Mouse (Mus musculus): ENCODE results near the gene Chrm4. TPM values are rescaled to one million over a fixed set of nuclear protein-coding genes. Genes with fewer than 3 reads are reported as not detected.
A peak's percentile ranks its signal among the peaks of the same experiment; 100 is the strongest.

The Chrm4 gene
- polyA plus RNA-seq, 1 experiment from 2014 or later = 0.34 TPM

GRCm38 (mm10) chr2:91963443-91963932 is 36.4 kb downstream of the Chrm4 start:
- under 1% methylated on average over 53 of the region's 57 CpGs for WGBS

GRCm38 (mm10) chr2:91964610-91965204 is 37.7 kb downstream of the Chrm4 start:
- Histone ChIP-seq H3K4me1 (ENCODE audit: control insufficient read depth, insufficient read depth, low read length) (peaks cover 7% of the 10 kb centered on the region), H3K4me3 (ENCODE audit: low read depth, low read length) (no peak overlapping the region), H3K36me3 (replicated peaks; ENCODE audit: control insufficient read depth, insufficient read depth, low read depth, low read length) (no peaks in the 10 kb centered on the region), H3K9me3 (replicated peaks; ENCODE audit: control insufficient read depth, low read length) (no peaks in the 10 kb centered on the region), H3K4me2 (ENCODE audit: low read depth, low read length) (no peak overlapping the region), H3K27ac (replicated peaks; ENCODE audit: low read depth, low read length) (no peak overlapping the region), H3K27me3 (ENCODE audit: control insufficient read depth, insufficient read depth, low read length) (no peaks in the 10 kb centered on the region), H3K9ac (replicated peaks; ENCODE audit: low read length) (no peak overlapping the region)
- ATAC-seq (replicated peaks; ENCODE audit: insufficient number of reproducible peaks, low FRiP score, low TSS enrichment, low read depth) (no peak), DNase-seq (ENCODE audit: low spot score) (no peak)
- WGBS = 72% methylated on average over 3 of the region's 3 CpGs

More at GRCm38 (mm10) chr2:91963443-91963932, 36.4 kb downstream of the Chrm4 start:
- H3K4me1 ChIP-seq (ENCODE audit: control insufficient read depth, insufficient read depth, low read length) = peaks cover 7% of the 10 kb centered on the region
- no peaks in the 10 kb centered on the region for H3K36me3 ChIP-seq (replicated peaks; ENCODE audit: control insufficient read depth, insufficient read depth, low read depth, low read length)
- peak overlapping the region; percentile 84 for H3K9ac ChIP-seq (replicated peaks; ENCODE audit: low read length)
- peak; percentile 91 for ATAC-seq (replicated peaks; ENCODE audit: insufficient number of reproducible peaks, low FRiP score, low TSS enrichment, low read depth)
- H3K9me3 ChIP-seq (replicated peaks; ENCODE audit: control insufficient read depth, low read length) = no peaks in the 10 kb centered on the region
- DNase-seq (ENCODE audit: low spot score) = peak; percentile 92
- peak overlapping the region; percentile 76 for H3K27ac ChIP-seq (replicated peaks; ENCODE audit: low read depth, low read length)
- no peaks in the 10 kb centered on the region for H3K27me3 ChIP-seq (ENCODE audit: control insufficient read depth, insufficient read depth, low read length)
- H3K4me2 ChIP-seq (ENCODE audit: low read depth, low read length) = peak overlapping the region; percentile 89
- H3K4me3 ChIP-seq (ENCODE audit: low read depth, low read length) = peak overlapping the region; percentile 90

- no peak for DNase-seq (ENCODE audit: low spot score)
- Histone ChIP-seq H3K36me3 (replicated peaks; ENCODE audit: control insufficient read depth, insufficient read depth, low read depth, low read length) (no peaks in the 10 kb centered on the region), H3K9ac (replicated peaks; ENCODE audit: low read length) (peak overlapping the region; percentile 43), H3K9me3 (replicated peaks; ENCODE audit: control insufficient read depth, low read length) (no peaks in the 10 kb centered on the region), H3K27me3 (ENCODE audit: control insufficient read depth, insufficient read depth, low read length) (no peaks in the 10 kb centered on the region), H3K27ac (replicated peaks; ENCODE audit: low read depth, low read length) (peak overlapping the region; percentile 31; the same call in 1 of the 2 replicates), H3K4me3 (ENCODE audit: low read depth, low read length) (peak overlapping the region; percentile 15; the same call in 1 of the 2 replicates), H3K4me1 (ENCODE audit: control insufficient read depth, insufficient read depth, low read length) (peaks cover 7% of the 10 kb centered on the region), H3K4me2 (ENCODE audit: low read depth, low read length) (peak overlapping the region; percentile 29)
- ATAC-seq (replicated peaks; ENCODE audit: insufficient number of reproducible peaks, low FRiP score, low TSS enrichment, low read depth) = no peak
- 12% methylated on average over 20 of the region's 20 CpGs for WGBS
These were observed 38.4 kb downstream of the Chrm4 start for GRCm38 (mm10) chr2:91965417-91965816.

- ATAC-seq (replicated peaks; ENCODE audit: insufficient number of reproducible peaks, low FRiP score, low TSS enrichment, low read depth) (no peak), DNase-seq (ENCODE audit: low spot score) (no peak)
- Histone ChIP-seq H3K27ac (replicated peaks; ENCODE audit: low read depth, low read length) (no peak overlapping the region), H3K4me2 (ENCODE audit: low read depth, low read length) (no peak overlapping the region), H3K9me3 (replicated peaks; ENCODE audit: control insufficient read depth, low read length) (no peaks in the 10 kb centered on the region), H3K27me3 (ENCODE audit: control insufficient read depth, insufficient read depth, low read length) (no peaks in the 10 kb centered on the region), H3K4me1 (ENCODE audit: control insufficient read depth, insufficient read depth, low read length) (peaks cover 7% of the 10 kb centered on the region), H3K4me3 (ENCODE audit: low read depth, low read length) (no peak overlapping the region), H3K36me3 (replicated peaks; ENCODE audit: control insufficient read depth, insufficient read depth, low read depth, low read length) (no peaks in the 10 kb centered on the region), H3K9ac (replicated peaks; ENCODE audit: low read length) (no peak overlapping the region)
- WGBS = 89% methylated on average over 5 of the region's 5 CpGs
These were observed 39.3 kb downstream of the Chrm4 start for GRCm38 (mm10) chr2:91966367-91966766.

GRCm38 (mm10) chr2:91967962-91968361 is 40.9 kb downstream of the Chrm4 start:
- H3K4me2 ChIP-seq (ENCODE audit: low read depth, low read length) = no peak overlapping the region
- H3K27me3 ChIP-seq (ENCODE audit: control insufficient read depth, insufficient read depth, low read length) = peaks cover 3% of the 10 kb centered on the region; the same call in 1 of the 2 replicates
- no peak overlapping the region for H3K4me3 ChIP-seq (ENCODE audit: low read depth, low read length)
- DNase-seq (ENCODE audit: low spot score) (no peak), ATAC-seq (replicated peaks; ENCODE audit: insufficient number of reproducible peaks, low FRiP score, low TSS enrichment, low read depth) (no peak)
- peak overlapping the region; percentile 1; the same call in 1 of the 2 replicates for H3K9ac ChIP-seq (replicated peaks; ENCODE audit: low read length)
- H3K27ac ChIP-seq (replicated peaks; ENCODE audit: low read depth, low read length) = no peak overlapping the region
- WGBS = 52% methylated on average over 11 of the region's 11 CpGs
- peaks cover 7% of the 10 kb centered on the region for H3K4me1 ChIP-seq (ENCODE audit: control insufficient read depth, insufficient read depth, low read length)
- H3K36me3 ChIP-seq (replicated peaks; ENCODE audit: control insufficient read depth, insufficient read depth, low read depth, low read length) = no peaks in the 10 kb centered on the region
- H3K9me3 ChIP-seq (replicated peaks; ENCODE audit: control insufficient read depth, low read length) = no peaks in the 10 kb centered on the region

- ATAC-seq (replicated peaks; ENCODE audit: insufficient number of reproducible peaks, low FRiP score, low TSS enrichment, low read depth) = no peak
- H3K4me3 ChIP-seq (ENCODE audit: low read depth, low read length) = no peak overlapping the region
- H3K27me3 ChIP-seq (ENCODE audit: control insufficient read depth, insufficient read depth, low read length) = peaks cover 33% of the 10 kb centered on the region
- no peak overlapping the region for H3K9ac ChIP-seq (replicated peaks; ENCODE audit: low read length)
- H3K4me1 ChIP-seq (ENCODE audit: control insufficient read depth, insufficient read depth, low read length) = peaks cover 8% of the 10 kb centered on the region
- WGBS = 17% methylated on average over 21 of the region's 21 CpGs
- no peak for DNase-seq (ENCODE audit: low spot score)
- no peak overlapping the region for H3K27ac ChIP-seq (replicated peaks; ENCODE audit: low read depth, low read length)
- H3K4me2 ChIP-seq (ENCODE audit: low read depth, low read length) = no peak overlapping the region
- no peaks in the 10 kb centered on the region for H3K9me3 ChIP-seq (replicated peaks; ENCODE audit: control insufficient read depth, low read length)
- H3K36me3 ChIP-seq (replicated peaks; ENCODE audit: control insufficient read depth, insufficient read depth, low read depth, low read length) = no peaks in the 10 kb centered on the region
These were observed 44.4 kb downstream of the Chrm4 start for GRCm38 (mm10) chr2:91971231-91972097.

DNA sequence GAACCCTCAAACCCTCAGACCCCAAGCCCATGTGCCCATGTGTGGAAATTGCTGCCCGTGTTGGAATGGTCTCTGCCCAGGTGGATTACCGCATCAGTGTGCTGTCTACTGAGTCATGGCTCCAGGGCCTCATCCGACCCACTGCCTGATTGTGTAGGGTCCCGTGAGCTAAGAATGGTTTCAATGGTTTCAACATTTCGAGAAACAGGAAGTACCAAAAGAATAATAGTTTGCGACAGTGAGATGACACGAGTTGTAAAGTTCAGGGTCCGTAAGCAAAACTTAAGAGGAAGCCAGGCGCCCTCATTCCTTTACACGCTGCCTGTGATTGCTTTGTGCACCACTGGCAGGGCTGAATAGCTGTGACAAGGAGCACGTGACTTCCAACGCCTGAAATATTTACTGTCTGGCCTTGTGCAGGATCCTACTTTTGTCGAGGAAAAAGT is 45.1 kb downstream of the Chrm4 start:
- Histone ChIP-seq H3K9me3 (replicated peaks; ENCODE audit: control insufficient read depth, low read length) (no peaks in the 10 kb centered on the region), H3K36me3 (replicated peaks; ENCODE audit: control insufficient read depth, insufficient read depth, low read depth, low read length) (no peaks in the 10 kb centered on the region), H3K4me3 (ENCODE audit: low read depth, low read length) (no peak overlapping the region), H3K9ac (replicated peaks; ENCODE audit: low read length) (no peak overlapping the region), H3K27ac (replicated peaks; ENCODE audit: low read depth, low read length) (no peak overlapping the region), H3K27me3 (ENCODE audit: control insufficient read depth, insufficient read depth, low read length) (peaks cover 38% of the 10 kb centered on the region), H3K4me2 (ENCODE audit: low read depth, low read length) (no peak overlapping the region), H3K4me1 (ENCODE audit: control insufficient read depth, insufficient read depth, low read length) (peaks cover 8% of the 10 kb centered on the region)
- DNase-seq (ENCODE audit: low spot score) = no peak
- ATAC-seq (replicated peaks; ENCODE audit: insufficient number of reproducible peaks, low FRiP score, low TSS enrichment, low read depth) = no peak
- WGBS = 38% methylated on average over 13 of the region's 13 CpGs
